In genomic region chr6:99204052-99204779, GRCm38 (mm10) we compare ENCODE assay signal across 9 mouse cellular contexts.
A peak's percentile ranks its signal among the peaks of the same experiment; 100 is the strongest.
DNase-seq lines count a peak whose midpoint lies in the region; ATAC-seq lines count a peak whose summit lies in the region.
"Had no signal": no experiment of that assay in that cellular context is flagged by ENCODE, and none has a peak within 500 bp of the region (broad histone marks: within the 10 kb centered on the region; RNA-seq: fewer than 3 reads in every experiment).

No protein-coding gene starts in this region.

- no peaks in the 10 kb centered on the region for H3K9me3 ChIP-seq in embryonic facial prominence, embryonic 14.5 days (ENCODE audit: control insufficient read depth, low read length)
- H3K9me3 ChIP-seq in hindbrain, embryonic 16.5 days (ENCODE audit: control insufficient read depth, low read length) = no peaks in the 10 kb centered on the region
- H3K9me3 ChIP-seq in midbrain, embryonic 15.5 days = no peaks in the 10 kb centered on the region

- H3K27ac ChIP-seq in embryonic facial prominence, embryonic 14.5 days (replicated peaks; ENCODE audit: low read depth, low read length) = no peak overlapping the region; the same call in 1 of the 2 replicates
- H3K27ac ChIP-seq in hindbrain, embryonic 16.5 days (ENCODE audit: low read depth, low read length) = no peak overlapping the region
- no peak overlapping the region for H3K27ac ChIP-seq in midbrain, embryonic 15.5 days

- no peak overlapping the region for H3K9ac ChIP-seq in embryonic facial prominence, embryonic 14.5 days (ENCODE audit: low read depth, low read length)
- no peak overlapping the region for H3K9ac ChIP-seq in hindbrain, embryonic 16.5 days (ENCODE audit: low read depth, low read length)
- no peak overlapping the region for H3K9ac ChIP-seq in midbrain, embryonic 15.5 days

- no peak for DNase-seq in frontal cortex, postnatal 14 days (ENCODE audit: low spot score in 2 of 2)
- peak; percentile 67 for DNase-seq in embryonic facial prominence, embryonic 14.5 days (ENCODE audit: low spot score)
- DNase-seq in adrenal gland, adult 18-20 months (ENCODE audit: low spot score in 2 of 2) = no peak
- no peak for DNase-seq in left cerebral cortex, postnatal 10 days (ENCODE audit: extremely low spot score in 1 of 2, low spot score in 2 of 2)
- no peak for DNase-seq in ovary, postnatal 10 days (ENCODE audit: low spot score)

- peaks cover 34% of the 10 kb centered on the region for H3K4me1 ChIP-seq in embryonic facial prominence, embryonic 14.5 days (ENCODE audit: control insufficient read depth, insufficient read depth, low read length)
- peaks cover 21% of the 10 kb centered on the region for H3K4me1 ChIP-seq in hindbrain, embryonic 16.5 days (ENCODE audit: control insufficient read depth, insufficient read depth, low read depth, low read length)
- peaks cover 63% of the 10 kb centered on the region for H3K4me1 ChIP-seq in midbrain, embryonic 15.5 days

- WGBS in embryonic facial prominence, embryonic 14.5 days = 2% methylated on average over 14 of the region's 14 CpGs
- 5% methylated on average over 14 of the region's 14 CpGs for WGBS in hindbrain, embryonic 16.5 days
- WGBS in midbrain, embryonic 15.5 days = 3% methylated on average over 14 of the region's 14 CpGs

- no peaks in the 10 kb centered on the region for H3K27me3 ChIP-seq in embryonic facial prominence, embryonic 14.5 days (replicated peaks; ENCODE audit: control insufficient read depth, insufficient read depth, low read length)
- H3K27me3 ChIP-seq in hindbrain, embryonic 16.5 days (replicated peaks; ENCODE audit: control insufficient read depth, insufficient read depth, low read length) = peaks cover 2% of the 10 kb centered on the region; the same call in 1 of the 2 replicates
- 0 out of 2 replicates have a peak, but pooled peaks cover 3% of the 10 kb centered on the region for H3K27me3 ChIP-seq in midbrain, embryonic 15.5 days (replicated peaks)

- intact Hi-C loops in left cerebral cortex, postnatal 10 days (cut with DNase I) = no loop called here

- 0 out of 2 replicates have a peak, but pooled peaks have one; percentile 6 for ATAC-seq in frontal cortex, adult (ENCODE audit: low TSS enrichment)
- no peak; the same call in 1 of the 2 replicates for ATAC-seq in embryonic facial prominence, embryonic 14.5 days (ENCODE audit: low read depth)
- ATAC-seq in hindbrain, embryonic 16.5 days = no peak
- ATAC-seq in midbrain, embryonic 15.5 days (replicated peaks) = 0 out of 2 replicates have a peak, but pooled peaks have one; percentile 12

- no peaks in the 10 kb centered on the region for H3K36me3 ChIP-seq in embryonic facial prominence, embryonic 14.5 days (ENCODE audit: control insufficient read depth, insufficient read depth, low read length)
- no peaks in the 10 kb centered on the region for H3K36me3 ChIP-seq in hindbrain, embryonic 16.5 days (ENCODE audit: control insufficient read depth, insufficient read depth, low read length)
- H3K36me3 ChIP-seq in midbrain, embryonic 15.5 days (replicated peaks) = no peaks in the 10 kb centered on the region

- peak overlapping the region; percentile 55 for H3K4me2 ChIP-seq in embryonic facial prominence, embryonic 14.5 days (ENCODE audit: low read depth, low read length)
- H3K4me2 ChIP-seq in hindbrain, embryonic 16.5 days (ENCODE audit: low read length) = peak overlapping the region; percentile 36
- peak overlapping the region; percentile 39 for H3K4me2 ChIP-seq in midbrain, embryonic 15.5 days

- H3K4me3 ChIP-seq in embryonic facial prominence, embryonic 14.5 days (ENCODE audit: low read depth, low read length) = peak overlapping the region; percentile 21
- no peak overlapping the region for H3K4me3 ChIP-seq in hindbrain, embryonic 16.5 days (ENCODE audit: low read length)
- H3K4me3 ChIP-seq in midbrain, embryonic 15.5 days = 0 out of 2 replicates have a peak overlapping the region, but pooled peaks have one; percentile 9
- H3K4me3 ChIP-seq: myocyte had no signal

Comparison
In these comparisons a context has a peak if more than half of its experiments do, and no peak if none do; other contexts are left out.
1. ATAC-seq: peak in frontal cortex, adult (single experiment) and midbrain, embryonic 15.5 days (single experiment); none in embryonic facial prominence, embryonic 14.5 days (single experiment) and hindbrain, embryonic 16.5 days (single experiment).
2. Peak in every context shown above with its lines, with median percentiles within 50 percentile points of each other: H3K4me2 ChIP-seq.